Mouse (Mus musculus) ES-Bruce4 (cell line): ENCODE data around the gene Tfap2a. TPM values are rescaled to one million over a fixed set of nuclear protein-coding genes. Genes with fewer than 3 reads are reported as not detected.

Experiments used
- H3K27ac ChIP-seq: 2 replicates; pipeline ENCODE4 v1.5.1; 2012; ENCODE audit warnings: low read length, inconsistent platforms; ENCODE audit not compliant: insufficient read depth
- H3K27me3 ChIP-seq: 2 replicates; pipeline ENCODE4 v1.6.1; 2012; ENCODE audit warnings: mild to moderate bottlenecking, low read length, inconsistent platforms; ENCODE audit not compliant: control insufficient read depth, poor library complexity, insufficient read depth, severe bottlenecking
- H3K36me3 ChIP-seq: 2 replicates; pipeline ENCODE4 v1.6.1; 2012; ENCODE audit warnings: inconsistent platforms, mild to moderate bottlenecking, low read length, moderate library complexity; ENCODE audit not compliant: control insufficient read depth, poor library complexity, insufficient read depth, severe bottlenecking
- H3K4me1 ChIP-seq: one replicate; pipeline ENCODE4 v1.8.1; 2011; ENCODE audit warnings: low read length; ENCODE audit not compliant: control insufficient read depth, insufficient read depth
- H3K4me3 ChIP-seq: 2 replicates; pipeline ENCODE4 v1.5.1; 2011; ENCODE audit warnings: low read depth, mild to moderate bottlenecking, low read length
- H3K9ac ChIP-seq: 2 replicates; pipeline ENCODE4 v1.6.1; 2012; ENCODE audit warnings: low read depth, mild to moderate bottlenecking, inconsistent platforms; ENCODE audit not compliant: poor library complexity, severe bottlenecking
- H3K9me3 ChIP-seq: replicated peaks from 2 replicates; pipeline ENCODE4 v1.6.1; 2012; ENCODE audit warnings: mild to moderate bottlenecking, low read length, inconsistent platforms; ENCODE audit not compliant: control insufficient read depth, poor library complexity, insufficient read depth, severe bottlenecking
- CTCF ChIP-seq: IDR thresholded peaks from one replicate; pipeline ENCODE4 v1.8.1; 2011; ENCODE audit warnings: low read depth, low read length
- EP300 ChIP-seq: IDR thresholded peaks from 2 replicates; pipeline ENCODE4 v1.6.1; 2011; ENCODE audit warnings: low read depth, low read length; ENCODE audit not compliant: insufficient read depth
- POLR2A ChIP-seq: IDR thresholded peaks from one replicate; pipeline ENCODE4 v1.8.1; 2011; ENCODE audit warnings: low read length; ENCODE audit not compliant: insufficient read depth
- polyA plus RNA-seq: library from polyadenylated mRNA; stranded (reverse); fragments of >200 nt; gene quantifications from 2 replicates; pipeline ENCODE4 v1.2.4, GENCODE M21; 2011; ENCODE audit warnings: low read depth; ENCODE audit not compliant: missing spikeins, insufficient read depth, insufficient read length

Tfap2a gene
- polyA plus RNA-seq, 1 experiment: 1.5 TPM

DNA sequence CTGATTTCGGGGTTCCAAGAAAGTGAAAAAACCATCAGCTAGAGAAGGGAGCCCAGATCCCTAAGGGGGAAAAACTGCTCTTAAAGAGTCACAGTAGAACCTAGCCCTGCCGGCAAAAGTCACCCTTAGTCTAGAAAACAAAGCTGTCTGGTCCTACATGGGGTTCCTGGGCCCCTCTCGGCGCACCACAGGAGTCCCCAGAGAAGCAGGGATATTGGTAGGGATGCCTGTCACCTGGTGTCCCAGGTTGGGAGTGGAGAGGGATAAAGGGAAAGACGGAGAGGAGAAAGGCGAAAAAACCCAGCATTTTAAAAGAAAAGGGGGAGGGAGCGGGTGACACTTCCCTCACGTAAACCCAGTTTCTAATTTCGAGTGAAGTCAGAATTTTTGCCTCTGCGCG lies 6.1 kb downstream of the Tfap2a start:
- no peaks in the 10 kb centered on the region for H3K4me1 ChIP-seq
- H3K4me3 ChIP-seq: no peak overlapping the region
- peaks cover 68% of the 10 kb centered on the region for H3K27me3 ChIP-seq
- H3K27ac ChIP-seq: no peak overlapping the region
- H3K36me3 ChIP-seq: no peaks in the 10 kb centered on the region
- TF ChIP-seq CTCF (no peak), EP300 (no peak), POLR2A (no peak)
- H3K9ac ChIP-seq: no peak overlapping the region
- H3K9me3 ChIP-seq: no peaks in the 10 kb centered on the region

DNA sequence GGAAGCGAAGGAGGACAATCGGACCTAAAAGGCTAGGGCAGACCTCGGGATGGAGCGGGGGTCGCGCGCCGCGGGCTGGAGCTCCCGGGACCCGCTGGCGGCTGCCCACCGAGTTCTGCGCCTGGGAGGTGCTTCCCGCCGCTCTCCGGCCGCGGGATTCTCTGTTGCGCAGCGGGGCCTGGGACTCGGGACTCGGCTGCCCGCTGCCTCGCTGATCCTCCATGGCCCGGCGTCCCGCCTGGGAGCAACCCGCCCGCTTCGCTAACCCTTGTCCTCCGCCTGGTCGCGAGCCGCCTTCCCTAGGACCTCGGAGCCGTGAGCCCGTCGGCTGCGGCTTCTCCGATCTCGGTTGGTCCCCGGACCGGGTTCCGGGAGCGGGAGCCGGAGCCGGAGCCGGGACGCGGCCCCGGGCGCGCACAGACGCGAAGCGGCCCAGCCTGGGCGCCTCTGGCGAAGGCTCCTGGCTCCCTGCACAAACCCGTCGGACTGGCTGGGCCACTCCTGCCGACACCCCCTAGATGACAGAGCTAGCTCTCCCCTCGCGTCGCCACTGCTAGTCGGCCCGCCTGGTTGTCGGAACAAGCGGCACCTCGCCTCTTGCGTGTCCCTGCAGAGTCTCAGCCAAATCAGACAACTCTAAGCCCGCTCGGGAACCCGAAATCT lies 6.9 kb downstream of the Tfap2a start:
- no peaks in the 10 kb centered on the region for H3K36me3 ChIP-seq
- no peak for TF ChIP-seq POLR2A
- TF ChIP-seq EP300: 0 out of 2 replicates have a peak, but pooled peaks have one; percentile 41
- H3K9ac ChIP-seq: peak overlapping the region; percentile 32; the same call in 1 of the 2 replicates
- no peaks in the 10 kb centered on the region for H3K9me3 ChIP-seq
- H3K27me3 ChIP-seq: peaks cover 65% of the 10 kb centered on the region
- H3K4me1 ChIP-seq: no peaks in the 10 kb centered on the region
- no peak overlapping the region for H3K27ac ChIP-seq
- H3K4me3 ChIP-seq: peak overlapping the region; percentile 65

DNA sequence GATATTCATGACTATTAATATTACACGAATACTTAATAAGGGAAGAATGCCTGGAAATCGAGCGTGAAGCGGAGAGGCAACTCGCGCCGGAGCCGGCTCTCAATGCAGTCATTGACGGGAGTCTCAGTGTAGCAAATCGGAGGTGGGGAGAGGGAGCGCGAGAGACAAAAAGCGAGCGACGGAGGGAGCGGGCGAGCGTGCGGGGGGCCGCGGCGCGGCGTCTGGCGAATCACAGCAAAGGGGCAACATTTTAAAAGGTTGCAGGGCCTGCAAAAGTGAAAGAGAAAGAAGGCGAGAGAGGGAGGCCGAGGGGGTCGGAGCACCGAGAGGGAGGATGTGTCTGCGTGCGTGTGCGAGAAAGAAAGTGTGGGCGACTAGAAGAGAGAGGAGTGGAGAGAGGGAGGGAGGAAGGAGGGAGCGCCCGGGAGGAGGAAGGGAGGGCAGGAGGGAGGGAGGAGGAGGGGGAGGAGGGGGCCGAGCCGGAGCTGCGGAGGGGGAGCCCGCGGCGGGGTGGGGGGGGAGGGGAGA lies 7.5 kb downstream of the Tfap2a start:
- Histone ChIP-seq H3K27ac (no peak overlapping the region), H3K4me3 (peak overlapping the region; percentile 68), H3K9ac (peak overlapping the region; percentile 32; the same call in 1 of the 2 replicates), H3K4me1 (no peaks in the 10 kb centered on the region), H3K9me3 (no peaks in the 10 kb centered on the region), H3K36me3 (no peaks in the 10 kb centered on the region), H3K27me3 (peaks cover 59% of the 10 kb centered on the region)
- TF ChIP-seq CTCF: no peak
- TF ChIP-seq EP300: no peak
- no peak for TF ChIP-seq POLR2A

DNA sequence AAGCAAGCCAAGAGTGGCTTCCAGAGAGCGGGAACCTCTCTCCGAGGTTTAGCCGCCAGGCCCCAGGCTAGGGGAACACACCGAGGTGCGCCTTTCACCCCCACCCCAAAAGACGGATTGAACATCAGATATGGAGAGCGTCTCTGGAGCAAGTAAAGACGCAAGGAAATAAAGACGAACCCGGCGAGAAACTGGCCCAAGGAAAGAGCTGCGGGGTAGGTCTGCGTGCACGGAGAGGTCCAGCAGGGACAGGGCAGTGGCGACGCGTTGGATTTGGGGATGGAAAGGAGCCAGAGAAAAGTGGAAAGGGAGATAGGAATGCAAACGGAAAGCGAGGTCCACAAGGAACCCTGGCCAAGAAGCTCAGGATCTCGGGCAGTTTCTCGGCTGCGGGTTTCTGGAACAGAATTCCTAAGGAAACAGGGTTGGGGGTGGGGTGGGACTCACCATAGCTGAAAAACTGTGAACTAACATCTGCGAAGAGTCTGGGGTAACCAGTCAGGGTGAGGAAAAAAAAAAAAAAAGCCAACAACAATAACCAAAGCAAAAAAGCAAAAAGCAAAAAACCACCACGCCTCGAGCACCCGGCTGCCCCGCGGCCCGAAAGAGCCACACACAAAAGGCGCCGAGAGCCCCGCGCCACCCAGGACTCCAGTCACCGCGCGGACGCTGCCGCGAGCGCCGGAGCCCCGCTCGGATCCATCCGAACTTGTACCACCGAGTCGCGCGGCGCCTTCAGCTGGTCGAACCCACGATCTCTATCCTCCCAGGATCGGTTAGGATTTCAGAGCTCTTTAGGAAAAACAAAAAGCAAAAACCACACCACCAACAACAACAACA lies 8.4 kb downstream of the Tfap2a start:
- no peak overlapping the region for H3K27ac ChIP-seq

DNA sequence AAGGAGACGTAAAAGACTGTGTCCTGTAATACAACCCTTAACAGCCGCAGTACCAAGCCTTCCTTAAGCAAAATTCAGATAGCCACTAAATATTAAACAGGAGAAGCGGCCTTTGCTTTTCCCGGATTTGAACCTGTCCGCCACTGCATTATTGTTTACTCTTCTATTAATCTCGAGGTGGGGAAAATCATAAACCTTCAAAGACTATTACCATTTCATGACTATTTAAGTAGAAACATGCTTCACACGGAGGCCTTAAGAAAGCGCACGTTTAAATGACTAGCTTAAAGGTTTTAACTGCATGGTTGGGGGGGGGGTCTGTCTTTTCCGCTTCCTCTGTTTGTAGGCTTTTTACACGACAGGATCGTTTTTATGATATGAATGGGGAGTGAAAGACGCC lies 9.1 kb downstream of the Tfap2a start:
- Histone ChIP-seq H3K27me3 (peaks cover 46% of the 10 kb centered on the region), H3K4me3 (no peak overlapping the region), H3K4me1 (no peaks in the 10 kb centered on the region), H3K27ac (no peak overlapping the region), H3K9me3 (no peaks in the 10 kb centered on the region), H3K36me3 (no peaks in the 10 kb centered on the region), H3K9ac (no peak overlapping the region)
- TF ChIP-seq POLR2A: no peak

More for the DNA sequence above, 8.4 kb downstream of the Tfap2a start:
- Histone ChIP-seq H3K9ac (no peak overlapping the region), H3K4me3 (peak overlapping the region; percentile 0; the same call in 1 of the 2 replicates), H3K4me1 (no peaks in the 10 kb centered on the region), H3K9me3 (no peaks in the 10 kb centered on the region), H3K27me3 (peaks cover 53% of the 10 kb centered on the region), H3K36me3 (no peaks in the 10 kb centered on the region)
- TF ChIP-seq POLR2A (no peak), EP300 (no peak), CTCF (no peak)

DNA sequence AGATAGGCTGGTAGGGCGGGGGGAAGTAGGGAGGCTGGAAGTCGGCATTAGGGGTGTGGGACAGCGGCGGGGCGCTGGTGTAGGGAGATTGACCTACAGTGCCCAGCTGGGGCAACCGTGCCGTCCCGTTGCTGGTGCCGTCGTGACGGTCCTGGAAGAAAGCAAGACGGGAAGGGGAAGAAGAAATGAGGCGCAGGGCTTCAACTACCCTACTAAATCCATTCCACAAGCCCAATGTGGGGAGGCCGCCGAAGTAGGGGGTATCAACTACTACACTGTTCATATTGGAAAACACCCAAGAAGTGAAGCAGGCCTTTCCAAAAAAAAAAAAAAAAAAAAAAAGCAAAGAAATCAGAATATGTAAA lies 9.6 kb downstream of the Tfap2a start:
- peaks cover 46% of the 10 kb centered on the region for H3K27me3 ChIP-seq
- TF ChIP-seq POLR2A (no peak), EP300 (no peak), CTCF (no peak)
- no peak overlapping the region for H3K9ac ChIP-seq
- H3K9me3 ChIP-seq: no peaks in the 10 kb centered on the region
- H3K4me1 ChIP-seq: no peaks in the 10 kb centered on the region
- no peaks in the 10 kb centered on the region for H3K36me3 ChIP-seq
- H3K27ac ChIP-seq: no peak overlapping the region
- peak overlapping the region; percentile 6; the same call in 1 of the 2 replicates for H3K4me3 ChIP-seq
